In the genomic region with DNA sequence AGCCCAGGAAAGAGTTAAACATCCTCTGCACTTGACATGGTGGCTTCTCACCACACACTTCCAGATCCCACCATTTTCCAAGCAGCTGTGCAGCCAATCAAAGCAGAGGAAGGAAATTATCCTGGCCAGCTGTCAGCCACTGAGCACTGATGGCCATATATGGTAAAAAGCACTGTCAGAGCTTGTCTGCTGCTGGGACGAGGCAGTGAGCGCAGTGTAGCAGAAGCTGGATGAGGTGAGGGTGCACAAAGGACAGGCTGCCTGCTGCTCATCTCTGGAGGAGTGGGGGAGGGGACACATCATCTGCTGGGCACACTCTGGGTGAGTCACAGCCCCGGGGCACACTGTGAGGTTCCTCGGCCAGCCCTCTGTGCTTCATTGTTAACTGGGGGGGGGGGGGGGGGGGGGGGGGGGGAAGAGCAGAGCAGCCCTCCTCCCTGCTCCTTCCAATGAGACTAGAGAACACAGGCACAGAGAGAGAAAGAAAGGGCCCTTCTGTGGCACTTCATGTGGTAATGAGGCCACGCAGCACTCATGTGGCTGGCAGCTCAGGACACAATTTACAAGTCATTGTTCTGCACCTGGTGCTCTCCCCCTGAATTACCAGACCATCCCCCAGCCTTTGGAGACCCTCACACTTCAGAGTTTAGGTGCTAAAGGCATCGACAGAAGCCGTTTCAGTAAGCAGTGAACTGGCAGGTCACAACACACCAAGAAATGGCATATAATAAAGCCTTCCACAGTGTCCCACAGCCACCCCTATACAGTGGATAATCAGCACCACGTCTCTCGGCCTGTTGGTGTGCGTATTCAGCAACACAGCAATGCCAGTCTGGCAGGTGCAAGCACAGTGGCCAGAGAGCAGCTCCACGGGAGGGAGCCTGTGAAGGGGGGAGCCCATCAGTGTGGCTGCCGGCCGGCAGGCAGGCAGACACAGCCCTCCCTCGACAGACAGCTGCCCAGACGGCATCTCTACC, we compare ENCODE assay signal across 8 mouse cellular contexts. TPM values are rescaled to one million over a fixed set of nuclear protein-coding genes. Genes with fewer than 3 reads are reported as not detected.
DNase-seq lines count a peak whose midpoint lies in the region; ATAC-seq and TF ChIP-seq lines count a peak whose summit lies in the region.

No protein-coding gene starts in this region.

- H3K36me3 ChIP-seq in forebrain, embryonic 14.5 days (ENCODE audit: control insufficient read depth, insufficient read depth, low read length), result peaks cover 24% of the 10 kb centered on the region
- H3K36me3 ChIP-seq in lung, embryonic 14.5 days (ENCODE audit: insufficient read depth), result peaks cover 21% of the 10 kb centered on the region
- 0 out of 2 replicates have a peak, but pooled peaks cover under 1% of the 10 kb centered on the region for H3K36me3 ChIP-seq in neural tube, embryonic 14.5 days (ENCODE audit: control insufficient read depth, insufficient read depth, low read length)

- H3K4me2 ChIP-seq in forebrain, embryonic 14.5 days (ENCODE audit: low read length), result peak overlapping the region; percentile 43
- H3K4me2 ChIP-seq in lung, embryonic 14.5 days, result peak overlapping the region; percentile 51
- peak overlapping the region; percentile 43 for H3K4me2 ChIP-seq in neural tube, embryonic 14.5 days (ENCODE audit: low read depth, low read length)

- H3K4me1 ChIP-seq in bone marrow macrophage, adult 2 months (ENCODE audit: control insufficient read depth, insufficient read depth, low read length), result peaks cover 75% of the 10 kb centered on the region
- H3K4me1 ChIP-seq in forebrain, embryonic 14.5 days (ENCODE audit: control insufficient read depth, insufficient read depth, low read length), result peaks cover 67% of the 10 kb centered on the region
- peaks cover 43% of the 10 kb centered on the region for H3K4me1 ChIP-seq in lung, embryonic 14.5 days (ENCODE audit: insufficient read depth)
- peaks cover 65% of the 10 kb centered on the region for H3K4me1 ChIP-seq in neural tube, embryonic 14.5 days (ENCODE audit: control insufficient read depth, insufficient read depth, low read length)

- no peak overlapping the region for H3K4me3 ChIP-seq in bone marrow macrophage, adult 2 months (ENCODE audit: insufficient read depth, low read length)
- peak overlapping the region; percentile 14 for H3K4me3 ChIP-seq in forebrain, embryonic 14.5 days (ENCODE audit: low read depth, low read length)
- peak overlapping the region; percentile 15; the same call in 1 of the 2 replicates for H3K4me3 ChIP-seq in lung, embryonic 14.5 days (ENCODE audit: low read depth, low read length)
- H3K4me3 ChIP-seq in neural tube, embryonic 14.5 days (ENCODE audit: low read depth, low read length), result peak overlapping the region; percentile 19

- intact Hi-C loops in heart, postnatal 36 days (cut with DNase I), result loop anchor here (2.0 kb wide), 2 partner anchors 14 to 34 kb away; no protein-coding TSS in a partner anchor

- peak overlapping the region; percentile 79 for H3K27ac ChIP-seq in bone marrow macrophage, adult 2 months (ENCODE audit: insufficient read depth, low read depth, low read length)
- peak overlapping the region; percentile 99 for H3K27ac ChIP-seq in forebrain, embryonic 14.5 days (ENCODE audit: low read depth, low read length)
- peak overlapping the region; percentile 93 for H3K27ac ChIP-seq in lung, embryonic 14.5 days (ENCODE audit: low read depth)
- H3K27ac ChIP-seq in neural tube, embryonic 14.5 days (ENCODE audit: low read depth, low read length), result peak overlapping the region; percentile 99

- H3K9me3 ChIP-seq in forebrain, embryonic 14.5 days (replicated peaks; ENCODE audit: control insufficient read depth, low read length), result no peaks in the 10 kb centered on the region
- no peaks in the 10 kb centered on the region for H3K9me3 ChIP-seq in lung, embryonic 14.5 days (ENCODE audit: low read depth, low read length)
- H3K9me3 ChIP-seq in neural tube, embryonic 14.5 days (ENCODE audit: control insufficient read depth, low read length), result no peaks in the 10 kb centered on the region

- no peak for TF ChIP-seq CTCF in bone marrow macrophage, adult 2 months (IDR thresholded peaks at IDR 0.05; ENCODE audit: low read depth, low read length)
- TF ChIP-seq CTCF in lung, embryonic 14.5 days (IDR thresholded peaks at IDR 0.05; ENCODE audit: low read depth), result 0 out of 2 replicates have a peak, but pooled peaks have one; percentile 0

- H3K9ac ChIP-seq in forebrain, embryonic 14.5 days (ENCODE audit: low read length), result peak overlapping the region; percentile 64
- peak overlapping the region; percentile 29; the same call in 1 of the 2 replicates for H3K9ac ChIP-seq in lung, embryonic 14.5 days
- peak overlapping the region; percentile 50 for H3K9ac ChIP-seq in neural tube, embryonic 14.5 days (replicated peaks; ENCODE audit: low read depth, low read length)

- no peak for TF ChIP-seq POLR2A in bone marrow macrophage, adult 2 months (IDR thresholded peaks at IDR 0.05; ENCODE audit: borderline replicate concordance, low read depth, low read length)

- peak; percentile 95 for DNase-seq in ES-CJ7 (ENCODE audit: low read depth, low spot score)
- DNase-seq in forebrain, embryonic 14.5 days (ENCODE audit: low spot score), result peak; percentile 95
- DNase-seq in heart, postnatal 36 days, result peak; percentile 63 to 67
- peak; percentile 65 to 83 for DNase-seq in layer of hippocampus, adult 8-10 months (ENCODE audit: low spot score in 2 of 2)
- DNase-seq in lung, embryonic 14.5 days, result peak; percentile 95
- peak; percentile 66 for DNase-seq in thymus, postnatal 4 days

- ATAC-seq in forebrain, embryonic 14.5 days, result peak; percentile 83
- peak; percentile 92 for ATAC-seq in lung, embryonic 14.5 days (ENCODE audit: insufficient read depth)
- peak; percentile 89 for ATAC-seq in neural tube, embryonic 14.5 days (ENCODE audit: low read depth)

- WGBS in forebrain, embryonic 14.5 days, result under 1% methylated on average over 13 of the region's 15 CpGs
- WGBS in lung, embryonic 14.5 days, result 10% methylated on average over 15 of the region's 15 CpGs
- WGBS in neural tube, embryonic 14.5 days, result 2% methylated on average over 13 of the region's 15 CpGs

- H3K27me3 ChIP-seq in forebrain, embryonic 14.5 days (replicated peaks; ENCODE audit: control insufficient read depth, insufficient read depth, low read length), result no peaks in the 10 kb centered on the region
- H3K27me3 ChIP-seq in lung, embryonic 14.5 days (ENCODE audit: insufficient read depth, low read length), result no peaks in the 10 kb centered on the region
- H3K27me3 ChIP-seq in neural tube, embryonic 14.5 days (ENCODE audit: control insufficient read depth, insufficient read depth, low read length), result no peaks in the 10 kb centered on the region

RNA-seq across cellular contexts. Expression of a gene that starts 35.3 kb away (rescaled TPM):
- 156 and 194 TPM in 2 replicates for polyA plus RNA-seq in bone marrow macrophage, adult 2 months (2012; ENCODE audit: insufficient read depth, insufficient read length, missing spikeins)
- 169 and 193 TPM in 2 replicates for polyA plus RNA-seq in forebrain, embryonic 14.5 days (2014; fragmentation: Nextera tagmentation; extraction: Ambion mirVana)
- 10 to 100 TPM; 34.3 to 37.5 TPM for total RNA-seq in heart, postnatal 36 days (2021)
- 100 to 1,000 TPM in 1 of 4 experiments, 10 to 100 TPM in 3; 89.3 to 106 (median 94.0) TPM for total RNA-seq in layer of hippocampus, adult 8-10 months (2022)
- 151 and 165 TPM in 2 replicates for polyA plus RNA-seq in lung, embryonic 14.5 days (2014; fragmentation: Nextera tagmentation; extraction: Ambion mirVana)
- polyA plus RNA-seq in neural tube, embryonic 14.5 days (2014; fragmentation: Nextera tagmentation; extraction: Ambion mirVana), result 148 and 188 TPM in 2 replicates

RNA-seq across cellular contexts. Expression of a gene that starts 40.8 kb away (rescaled TPM):
- 318 and 365 TPM in 2 replicates for polyA plus RNA-seq in bone marrow macrophage, adult 2 months (2012; ENCODE audit: insufficient read depth, insufficient read length, missing spikeins)
- polyA plus RNA-seq in forebrain, embryonic 14.5 days (2014; fragmentation: Nextera tagmentation; extraction: Ambion mirVana), result 1.8 and 1.9 TPM in 2 replicates
- 1 to 10 TPM; 3.1 to 4.6 TPM for total RNA-seq in heart, postnatal 36 days (2021)
- total RNA-seq in layer of hippocampus, adult 8-10 months (2022), result 10 to 100 TPM; 27.3 to 84.9 (median 53.7) TPM
- 2.9 and 3.4 TPM in 2 replicates for polyA plus RNA-seq in lung, embryonic 14.5 days (2014; fragmentation: Nextera tagmentation; extraction: Ambion mirVana)
- 1.8 and 2.5 TPM in 2 replicates for polyA plus RNA-seq in neural tube, embryonic 14.5 days (2014; fragmentation: Nextera tagmentation; extraction: Ambion mirVana)

Comparison
In these comparisons a context has a peak if more than half of its experiments do, and no peak if none do; other contexts are left out.
1. RNA of a gene that starts 40.8 kb away (polyA plus RNA-seq): 318 to 365 TPM in bone marrow macrophage, adult 2 months; 2.9 to 3.4 TPM in lung, embryonic 14.5 days, 1.8 to 2.5 TPM in neural tube, embryonic 14.5 days and 1.8 to 1.9 TPM in forebrain, embryonic 14.5 days; every median in the first group is over 10 times any median in the second.
2. Peak in every context shown above with its lines, with median percentiles within 50 percentile points of each other: DNase-seq, H3K27ac ChIP-seq, ATAC-seq, H3K4me2 ChIP-seq and H3K9ac ChIP-seq.